Mouse (Mus musculus): ENCODE measurements around the gene Mad1l1. TPM values are rescaled to one million over a fixed set of nuclear protein-coding genes. Genes with fewer than 3 reads are reported as not detected.

The Mad1l1 gene
- polyA plus RNA-seq, 1 experiment from 2014 or later, result 27.2 TPM

- Histone ChIP-seq H3K27ac (ENCODE audit: low read depth, low read length) (no peak overlapping the region), H3K27me3 (ENCODE audit: control insufficient read depth, insufficient read depth, low read length) (no peaks in the 10 kb centered on the region), H3K4me1 (ENCODE audit: control insufficient read depth, insufficient read depth, low read length) (no peaks in the 10 kb centered on the region), H3K9ac (replicated peaks; ENCODE audit: low read depth, low read length) (no peak overlapping the region), H3K4me2 (ENCODE audit: low read depth, low read length) (no peak overlapping the region), H3K36me3 (ENCODE audit: control insufficient read depth, insufficient read depth, low read length) (no peaks in the 10 kb centered on the region), H3K4me3 (ENCODE audit: low read depth, low read length) (no peak overlapping the region), H3K9me3 (ENCODE audit: control insufficient read depth, low read length) (no peaks in the 10 kb centered on the region)
- 82% methylated on average over 6 of the region's 6 CpGs for whole genome bisulfite sequencing
- ATAC-seq (ENCODE audit: low read depth), result no peak
Measured at GRCm38 (mm10) chr5:140276779-140277178, 44.6 kb downstream of the Mad1l1 start.

- Histone ChIP-seq H3K27ac (ENCODE audit: low read depth, low read length) (no peak overlapping the region), H3K9ac (replicated peaks; ENCODE audit: low read depth, low read length) (no peak overlapping the region), H3K27me3 (ENCODE audit: control insufficient read depth, insufficient read depth, low read length) (no peaks in the 10 kb centered on the region), H3K4me1 (ENCODE audit: control insufficient read depth, insufficient read depth, low read length) (no peaks in the 10 kb centered on the region), H3K9me3 (ENCODE audit: control insufficient read depth, low read length) (no peaks in the 10 kb centered on the region), H3K4me2 (ENCODE audit: low read depth, low read length) (no peak overlapping the region), H3K36me3 (ENCODE audit: control insufficient read depth, insufficient read depth, low read length) (no peaks in the 10 kb centered on the region), H3K4me3 (ENCODE audit: low read depth, low read length) (no peak overlapping the region)
- WGBS, result 90% methylated on average over 5 of the region's 5 CpGs
- no peak for ATAC-seq (ENCODE audit: low read depth)
Measured at GRCm38 (mm10) chr5:140270976-140271685, 50.2 kb downstream of the Mad1l1 start.

GRCm38 (mm10) chr5:140268396-140268795, 53.0 kb downstream of the Mad1l1 start:
- H3K9ac ChIP-seq (replicated peaks; ENCODE audit: low read depth, low read length), result no peak overlapping the region
- no peak overlapping the region for H3K4me3 ChIP-seq (ENCODE audit: low read depth, low read length)
- H3K36me3 ChIP-seq (ENCODE audit: control insufficient read depth, insufficient read depth, low read length), result no peaks in the 10 kb centered on the region
- H3K27ac ChIP-seq (ENCODE audit: low read depth, low read length), result no peak overlapping the region
- peaks cover 13% of the 10 kb centered on the region; the same call in 1 of the 2 replicates for H3K4me1 ChIP-seq (ENCODE audit: control insufficient read depth, insufficient read depth, low read length)
- ATAC-seq (ENCODE audit: low read depth), result no peak
- no peak overlapping the region for H3K4me2 ChIP-seq (ENCODE audit: low read depth, low read length)
- WGBS, result 61% methylated on average over 4 of the region's 4 CpGs
- no peaks in the 10 kb centered on the region for H3K9me3 ChIP-seq (ENCODE audit: control insufficient read depth, low read length)
- H3K27me3 ChIP-seq (ENCODE audit: control insufficient read depth, insufficient read depth, low read length), result no peaks in the 10 kb centered on the region

GRCm38 (mm10) chr5:140267061-140267460, 54.3 kb downstream of the Mad1l1 start:
- Histone ChIP-seq H3K9ac (replicated peaks; ENCODE audit: low read depth, low read length) (no peak overlapping the region), H3K4me1 (ENCODE audit: control insufficient read depth, insufficient read depth, low read length) (peaks cover 13% of the 10 kb centered on the region; the same call in 1 of the 2 replicates), H3K4me3 (ENCODE audit: low read depth, low read length) (no peak overlapping the region), H3K36me3 (ENCODE audit: control insufficient read depth, insufficient read depth, low read length) (no peaks in the 10 kb centered on the region), H3K4me2 (ENCODE audit: low read depth, low read length) (no peak overlapping the region), H3K27me3 (ENCODE audit: control insufficient read depth, insufficient read depth, low read length) (no peaks in the 10 kb centered on the region), H3K9me3 (ENCODE audit: control insufficient read depth, low read length) (no peaks in the 10 kb centered on the region), H3K27ac (ENCODE audit: low read depth, low read length) (no peak overlapping the region)
- WGBS, result 80% methylated on average over 2 of the region's 2 CpGs
- no peak for ATAC-seq (ENCODE audit: low read depth)

DNA sequence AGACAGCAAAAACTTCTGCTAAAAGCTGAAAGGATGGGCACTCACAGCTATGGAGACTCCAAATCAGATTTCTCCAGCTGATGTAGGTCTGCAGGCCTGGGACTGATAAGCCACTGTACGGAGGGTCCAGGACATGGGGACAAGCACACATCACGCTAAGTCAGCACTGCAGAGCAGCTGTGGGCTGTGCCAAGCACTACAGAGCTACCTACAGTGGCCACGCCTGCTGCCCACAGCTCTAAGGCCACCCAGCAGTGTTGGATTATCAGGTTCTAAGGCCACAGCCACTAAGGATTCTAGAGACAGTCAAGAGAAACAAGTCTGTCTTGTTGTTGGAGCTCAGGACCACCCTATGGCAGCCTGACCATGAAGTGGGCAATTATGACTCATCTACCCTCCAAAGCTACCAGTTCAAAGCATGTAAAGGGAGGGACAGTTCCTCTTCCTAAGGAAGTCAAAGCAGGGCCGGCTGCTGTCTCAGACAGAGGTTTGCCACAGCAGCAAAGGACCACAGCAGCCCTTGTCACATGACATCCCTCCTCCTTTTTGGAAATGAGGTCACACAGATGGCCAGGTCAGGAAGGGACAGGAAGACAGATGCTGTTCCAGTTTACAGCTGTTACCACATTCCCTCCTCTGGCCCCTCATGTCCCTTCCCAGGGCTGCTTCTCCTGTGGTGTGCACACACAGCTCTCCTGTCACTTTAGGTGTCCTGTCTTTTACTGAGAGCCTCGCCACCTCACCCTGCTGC, 56.4 kb downstream of the Mad1l1 start:
- no peak for ATAC-seq (ENCODE audit: low read depth)
- Histone ChIP-seq H3K27me3 (ENCODE audit: control insufficient read depth, insufficient read depth, low read length) (no peaks in the 10 kb centered on the region), H3K36me3 (ENCODE audit: control insufficient read depth, insufficient read depth, low read length) (no peaks in the 10 kb centered on the region), H3K4me2 (ENCODE audit: low read depth, low read length) (no peak overlapping the region), H3K27ac (ENCODE audit: low read depth, low read length) (peak overlapping the region; percentile 52), H3K9me3 (ENCODE audit: control insufficient read depth, low read length) (no peaks in the 10 kb centered on the region), H3K4me3 (ENCODE audit: low read depth, low read length) (no peak overlapping the region), H3K9ac (replicated peaks; ENCODE audit: low read depth, low read length) (no peak overlapping the region), H3K4me1 (ENCODE audit: control insufficient read depth, insufficient read depth, low read length) (peaks cover 13% of the 10 kb centered on the region; the same call in 1 of the 2 replicates)
- 66% methylated on average over 5 of the region's 5 CpGs for WGBS

GRCm38 (mm10) chr5:140263754-140264749, 57.3 kb downstream of the Mad1l1 start:
- H3K27me3 ChIP-seq (ENCODE audit: control insufficient read depth, insufficient read depth, low read length), result no peaks in the 10 kb centered on the region
- no peaks in the 10 kb centered on the region for H3K9me3 ChIP-seq (ENCODE audit: control insufficient read depth, low read length)
- H3K4me1 ChIP-seq (ENCODE audit: control insufficient read depth, insufficient read depth, low read length), result peaks cover 13% of the 10 kb centered on the region; the same call in 1 of the 2 replicates
- peak; percentile 54; the same call in 1 of the 2 replicates for ATAC-seq (ENCODE audit: low read depth)
- no peak overlapping the region for H3K4me3 ChIP-seq (ENCODE audit: low read depth, low read length)
- peak overlapping the region; percentile 52; the same call in 1 of the 2 replicates for H3K27ac ChIP-seq (ENCODE audit: low read depth, low read length)
- H3K36me3 ChIP-seq (ENCODE audit: control insufficient read depth, insufficient read depth, low read length), result no peaks in the 10 kb centered on the region
- no peak overlapping the region for H3K9ac ChIP-seq (replicated peaks; ENCODE audit: low read depth, low read length)
- WGBS, result 36% methylated on average over 30 of the region's 30 CpGs
- no peak overlapping the region for H3K4me2 ChIP-seq (ENCODE audit: low read depth, low read length)

DNA sequence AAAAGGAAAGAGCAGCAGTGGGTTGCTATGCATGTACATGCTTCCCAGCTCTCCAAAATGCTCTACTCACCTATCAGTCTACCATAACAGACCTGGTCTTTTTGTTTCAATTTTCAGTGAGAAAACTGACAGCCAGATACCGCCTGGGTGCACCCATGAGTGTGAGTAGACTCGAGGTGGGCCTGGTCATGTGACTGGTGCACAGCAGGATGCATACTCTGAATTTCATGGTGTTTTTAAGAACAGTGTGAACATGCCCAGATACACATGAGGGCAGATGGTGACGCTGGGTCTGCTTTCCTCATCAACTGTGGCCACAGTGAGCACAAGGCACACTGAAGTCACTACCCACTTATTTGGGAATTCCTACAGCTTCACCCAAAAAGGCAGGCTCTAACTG, 59.0 kb downstream of the Mad1l1 start:
- 65% methylated on average over 3 of the region's 3 CpGs for WGBS

DNA sequence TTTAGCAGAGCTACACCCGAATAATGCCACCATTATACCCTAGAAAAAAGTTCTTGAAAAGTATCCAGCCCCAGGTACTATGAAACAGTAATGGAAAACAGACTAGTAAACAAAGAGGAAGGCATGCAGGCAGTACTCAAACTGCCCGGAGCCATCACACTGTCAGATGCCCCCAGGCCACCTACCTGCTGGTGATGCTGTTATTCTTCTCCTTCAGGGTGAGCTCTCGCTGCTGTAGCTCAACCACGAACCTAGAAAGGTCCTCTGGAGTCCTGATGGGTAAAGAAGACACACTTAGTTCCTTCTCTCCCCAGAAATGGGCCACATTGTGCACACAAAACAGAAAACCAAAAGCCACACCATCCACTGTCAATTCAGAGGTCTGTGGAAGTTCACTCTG, 60.0 kb downstream of the Mad1l1 start:
- peaks cover 13% of the 10 kb centered on the region; the same call in 1 of the 2 replicates for H3K4me1 ChIP-seq (ENCODE audit: control insufficient read depth, insufficient read depth, low read length)
- 96% methylated on average over 4 of the region's 4 CpGs for WGBS
- H3K27me3 ChIP-seq (ENCODE audit: control insufficient read depth, insufficient read depth, low read length), result no peaks in the 10 kb centered on the region
- ATAC-seq (ENCODE audit: low read depth), result no peak
- no peak overlapping the region for H3K9ac ChIP-seq (replicated peaks; ENCODE audit: low read depth, low read length)
- no peak overlapping the region for H3K4me2 ChIP-seq (ENCODE audit: low read depth, low read length)
- H3K36me3 ChIP-seq (ENCODE audit: control insufficient read depth, insufficient read depth, low read length), result no peaks in the 10 kb centered on the region
- H3K4me3 ChIP-seq (ENCODE audit: low read depth, low read length), result no peak overlapping the region
- no peaks in the 10 kb centered on the region for H3K9me3 ChIP-seq (ENCODE audit: control insufficient read depth, low read length)
- no peak overlapping the region for H3K27ac ChIP-seq (ENCODE audit: low read depth, low read length)

More for the DNA sequence above, 59.0 kb downstream of the Mad1l1 start:
- H3K27ac ChIP-seq (ENCODE audit: low read depth, low read length), result no peak overlapping the region
- no peak for ATAC-seq (ENCODE audit: low read depth)
- peaks cover 13% of the 10 kb centered on the region; the same call in 1 of the 2 replicates for H3K4me1 ChIP-seq (ENCODE audit: control insufficient read depth, insufficient read depth, low read length)
- no peaks in the 10 kb centered on the region for H3K36me3 ChIP-seq (ENCODE audit: control insufficient read depth, insufficient read depth, low read length)
- no peak overlapping the region for H3K4me3 ChIP-seq (ENCODE audit: low read depth, low read length)
- H3K4me2 ChIP-seq (ENCODE audit: low read depth, low read length), result no peak overlapping the region
- no peak overlapping the region for H3K9ac ChIP-seq (replicated peaks; ENCODE audit: low read depth, low read length)
- H3K27me3 ChIP-seq (ENCODE audit: control insufficient read depth, insufficient read depth, low read length), result no peaks in the 10 kb centered on the region
- no peaks in the 10 kb centered on the region for H3K9me3 ChIP-seq (ENCODE audit: control insufficient read depth, low read length)

Data from neural tube, embryonic 14.5 days (tissue).